Mouse (Mus musculus): ENCODE measurements around the gene Ccdc186.
A peak's percentile ranks its signal among the peaks of the same experiment; 100 is the strongest.

DNA sequence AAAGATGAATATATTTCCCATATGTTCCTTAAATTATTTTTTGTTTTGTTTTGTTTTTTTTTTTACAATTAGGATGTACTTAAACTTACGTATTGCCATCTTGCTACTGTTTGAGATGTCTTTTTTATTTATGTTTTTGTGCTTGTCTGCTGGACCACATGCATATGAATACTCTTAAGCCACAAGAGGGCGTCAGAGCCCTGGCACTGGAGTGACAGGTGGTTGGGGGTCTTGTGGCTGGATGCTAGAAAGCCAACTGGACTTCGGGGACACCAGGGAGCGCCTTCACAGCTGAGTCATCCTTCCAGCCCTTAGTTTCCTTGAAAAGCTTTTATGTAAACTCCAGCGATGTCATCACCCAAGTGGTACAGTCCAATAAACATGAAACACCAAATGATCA lies 13.2 kb downstream of the Ccdc186 start:
- TF ChIP-seq CTCF (IDR thresholded peaks at IDR 0.05; ENCODE audit: low read depth) (peak; percentile 70), EP300 (optimal IDR thresholded peaks at IDR 0.05) (no peak)

Data from stomach, postnatal 0 days (tissue).